Mouse (Mus musculus): ENCODE data around the gene Krtap10-10. TPM values are rescaled to one million over a fixed set of nuclear protein-coding genes. Genes with fewer than 3 reads are reported as not detected.
"Not testable (repeated sequence)": the region's sequence is repeated elsewhere in the genome, so short reads cannot be mapped to it uniquely, and the experiment has no call there.

Krtap10-10 gene
- not detected in 2 replicates for polyA plus RNA-seq (2015; fragmentation: Nextera tagmentation; extraction: Ambion mirVana)

DNA sequence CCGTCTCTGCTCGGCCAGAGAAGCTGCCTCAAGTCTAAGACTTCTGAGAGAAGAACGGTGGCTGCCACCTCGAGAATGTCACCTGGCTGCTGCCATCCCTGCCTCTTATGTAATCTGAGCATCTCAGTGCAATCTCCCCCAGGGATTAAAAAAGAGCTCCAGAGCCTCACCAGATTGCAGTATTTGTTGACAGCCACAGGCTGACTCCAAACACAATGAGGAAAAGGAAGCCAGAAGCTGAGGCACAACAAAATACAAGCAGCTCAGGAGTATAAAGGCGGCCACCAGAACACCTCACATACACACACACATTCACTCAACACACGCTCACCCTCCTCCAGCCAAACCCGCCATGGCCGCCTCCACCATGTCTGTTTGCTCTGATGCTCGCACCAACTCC, at the start of gene Krtap10-10:
TSS of gene Krtap10-10 (plus strand) at position 301 of the 400 bp plus-strand sequence.
- WGBS = 71% methylated on average over 9 of the region's 9 CpGs
- ATAC-seq (replicated peaks) = no peak
- Histone ChIP-seq H3K9me3 (no peaks in the 10 kb centered on the region), H3K36me3 (replicated peaks) (no peaks in the 10 kb centered on the region), H3K27ac (no peak within 1 kb of the TSS), H3K4me1 (no peaks in the 10 kb centered on the region), H3K9ac (no peak within 1 kb of the TSS), H3K4me2 (no peak within 1 kb of the TSS), H3K27me3 (replicated peaks) (no peaks in the 10 kb centered on the region), H3K4me3 (no peak within 1 kb of the TSS)

DNA sequence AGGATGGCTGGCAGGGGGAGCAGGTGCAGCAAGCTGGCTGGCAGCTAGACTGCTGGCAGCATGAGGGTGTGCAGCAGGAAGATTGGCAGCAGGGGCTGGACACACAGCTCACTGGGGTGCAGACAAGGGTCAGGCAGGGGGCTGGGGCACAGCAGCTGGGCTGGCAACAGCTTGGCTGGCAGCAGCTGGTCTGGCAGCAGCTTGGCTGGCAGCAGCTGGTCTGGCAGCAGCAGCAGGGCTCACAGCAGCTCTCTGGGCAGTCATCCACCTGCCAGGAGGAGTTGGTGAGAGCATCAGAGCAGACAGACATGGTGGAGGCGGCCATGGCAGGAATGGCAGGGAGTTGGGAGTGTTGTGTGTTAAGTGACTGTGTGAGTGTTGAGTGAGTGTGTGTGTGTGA, 47.9 kb upstream of the Krtap10-10 start, which contains the start of gene Gm7137:
TSS of gene Gm7137 (minus strand) at position 325 of the 400 bp plus-strand sequence.
- H3K36me3 ChIP-seq (replicated peaks); H3K9me3 ChIP-seq; H3K27me3 ChIP-seq (replicated peaks); H3K4me1 ChIP-seq; H3K9ac ChIP-seq; H3K4me2 ChIP-seq; ATAC-seq (replicated peaks); H3K4me3 ChIP-seq; H3K27ac ChIP-seq: not testable (repeated sequence)
- 64% methylated on average over 1 of the region's 1 CpGs for WGBS

DNA sequence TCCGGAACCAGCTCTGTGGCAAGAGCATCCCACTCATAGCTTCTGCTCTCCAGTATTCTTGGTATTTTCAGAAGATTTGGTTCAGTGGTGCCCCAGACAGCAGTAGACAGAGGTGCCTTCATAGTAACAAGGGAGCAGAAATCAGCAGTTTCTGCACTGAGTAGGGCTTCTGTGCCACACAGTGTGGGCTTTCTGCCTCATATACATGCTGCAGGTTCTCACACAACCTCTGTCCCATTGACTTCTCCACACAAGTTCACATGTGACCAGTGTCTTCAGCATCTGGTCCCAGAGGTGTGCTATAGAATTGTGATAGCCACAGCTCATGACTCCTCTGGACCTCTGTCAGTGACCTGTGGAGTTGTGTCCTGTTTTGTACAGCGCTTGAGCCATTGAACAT, 47.1 kb upstream of the Krtap10-10 start:
- WGBS = 89% methylated on average over 2 of the region's 2 CpGs
- Histone ChIP-seq H3K27me3 (replicated peaks) (no peaks in the 10 kb centered on the region), H3K27ac (no peak overlapping the region), H3K36me3 (replicated peaks) (no peaks in the 10 kb centered on the region), H3K4me2 (no peak overlapping the region), H3K4me1 (no peaks in the 10 kb centered on the region), H3K9ac (no peak overlapping the region), H3K9me3 (no peaks in the 10 kb centered on the region), H3K4me3 (no peak overlapping the region)
- no peak for ATAC-seq (replicated peaks)

DNA sequence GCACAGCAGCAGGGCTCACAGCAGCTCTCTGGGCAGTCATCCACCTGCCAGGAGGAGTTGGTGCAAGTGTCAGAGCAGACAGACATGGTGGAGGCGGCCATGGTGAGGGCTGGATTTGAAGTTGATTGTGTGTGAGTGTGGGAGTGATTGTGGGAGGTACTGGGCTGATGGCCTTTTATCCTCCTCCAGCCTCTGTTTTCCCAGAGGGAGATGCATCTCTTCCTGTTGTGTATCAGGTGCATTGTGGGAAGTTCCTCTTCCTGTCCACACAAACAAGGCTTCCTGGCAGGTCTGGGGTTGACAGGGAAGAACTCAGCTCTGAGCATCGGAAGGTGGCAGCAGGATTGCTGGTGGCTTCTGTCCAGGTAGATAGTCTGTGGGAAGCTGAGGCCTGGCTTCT, 40.8 kb upstream of the Krtap10-10 start, which contains the start of gene Gm9639:
TSS of gene Gm9639 (minus strand) at position 101 of the 400 bp plus-strand sequence.
- no peak for ATAC-seq (replicated peaks)
- H3K9me3 ChIP-seq = no peaks in the 10 kb centered on the region
- no peaks in the 10 kb centered on the region for H3K36me3 ChIP-seq (replicated peaks)
- no peak within 1 kb of the TSS for H3K27ac ChIP-seq
- no peak within 1 kb of the TSS for H3K9ac ChIP-seq
- H3K4me3 ChIP-seq = no peak within 1 kb of the TSS
- no peak within 1 kb of the TSS for H3K4me2 ChIP-seq
- H3K4me1 ChIP-seq = no peaks in the 10 kb centered on the region
- WGBS = 72% methylated on average over 2 of the region's 2 CpGs
- no peaks in the 10 kb centered on the region for H3K27me3 ChIP-seq (replicated peaks)

DNA sequence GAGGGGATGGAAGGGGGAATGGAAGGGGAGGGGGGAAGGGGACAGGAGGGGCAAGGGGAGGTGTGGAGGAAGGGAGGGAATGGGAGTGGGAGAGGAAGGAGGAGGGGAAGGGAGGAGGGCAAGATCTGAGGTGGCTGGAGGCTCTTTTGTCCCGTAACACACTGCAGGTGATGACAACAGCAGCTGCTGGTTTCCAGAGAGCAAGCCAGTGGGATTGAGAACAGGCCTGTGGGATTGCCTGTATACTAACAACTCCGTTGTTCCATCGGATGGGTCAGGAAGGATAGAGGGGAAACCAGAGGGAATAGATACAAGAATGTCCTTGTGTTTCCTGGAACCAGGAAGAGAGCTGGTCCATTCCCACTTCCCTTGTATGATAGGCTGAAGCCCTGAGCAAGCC, 38.1 kb upstream of the Krtap10-10 start:
- Histone ChIP-seq H3K4me1 (no peaks in the 10 kb centered on the region), H3K36me3 (replicated peaks) (no peaks in the 10 kb centered on the region), H3K27me3 (replicated peaks) (no peaks in the 10 kb centered on the region), H3K4me3 (no peak overlapping the region), H3K27ac (no peak overlapping the region), H3K9me3 (no peaks in the 10 kb centered on the region), H3K9ac (no peak overlapping the region), H3K4me2 (no peak overlapping the region)
- ATAC-seq (replicated peaks) = no peak
- 14% methylated on average over 3 of the region's 3 CpGs for WGBS

DNA sequence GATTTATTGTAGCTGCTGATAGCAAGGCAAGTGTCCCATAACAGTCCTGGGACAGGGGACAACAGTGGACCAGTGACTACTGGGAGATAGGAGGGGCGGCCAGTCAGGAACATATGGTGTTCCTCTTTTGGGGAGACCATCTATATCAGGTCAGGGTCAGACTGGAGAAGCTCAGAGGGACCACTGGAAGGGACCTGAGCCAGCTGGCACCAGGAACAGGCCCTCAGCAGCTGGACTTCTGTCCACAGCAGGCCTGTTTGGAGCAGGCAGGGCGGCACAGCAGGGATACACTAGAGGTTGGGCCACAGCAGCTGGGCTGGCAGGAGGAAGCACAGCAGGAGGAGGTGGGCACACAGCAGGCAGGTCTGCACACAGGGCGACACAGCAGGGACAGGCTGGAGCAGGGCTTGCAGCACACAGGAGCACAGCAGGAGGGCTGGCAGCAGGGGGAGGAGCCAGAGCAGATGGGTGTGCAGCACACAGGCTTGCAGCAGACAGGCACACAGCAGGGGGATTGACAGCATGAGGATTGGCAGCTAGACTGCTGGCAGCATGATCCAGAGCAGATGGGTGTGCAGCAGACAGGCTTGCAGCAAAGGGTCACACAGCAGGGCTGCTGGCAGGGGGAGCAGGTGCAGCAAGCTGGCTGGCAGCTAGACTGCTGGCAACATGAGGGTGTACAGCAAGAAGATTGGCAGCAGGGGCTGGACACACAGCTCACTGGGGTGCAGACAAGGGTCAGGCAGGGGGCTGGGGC, 37.4 kb upstream of the Krtap10-10 start:
- not testable (repeated sequence) for H3K27ac ChIP-seq; H3K36me3 ChIP-seq (replicated peaks); H3K9me3 ChIP-seq; H3K4me3 ChIP-seq; ATAC-seq (replicated peaks); H3K27me3 ChIP-seq (replicated peaks); H3K4me1 ChIP-seq; H3K9ac ChIP-seq; H3K4me2 ChIP-seq
- 39% methylated on average over 3 of the region's 3 CpGs for WGBS

DNA sequence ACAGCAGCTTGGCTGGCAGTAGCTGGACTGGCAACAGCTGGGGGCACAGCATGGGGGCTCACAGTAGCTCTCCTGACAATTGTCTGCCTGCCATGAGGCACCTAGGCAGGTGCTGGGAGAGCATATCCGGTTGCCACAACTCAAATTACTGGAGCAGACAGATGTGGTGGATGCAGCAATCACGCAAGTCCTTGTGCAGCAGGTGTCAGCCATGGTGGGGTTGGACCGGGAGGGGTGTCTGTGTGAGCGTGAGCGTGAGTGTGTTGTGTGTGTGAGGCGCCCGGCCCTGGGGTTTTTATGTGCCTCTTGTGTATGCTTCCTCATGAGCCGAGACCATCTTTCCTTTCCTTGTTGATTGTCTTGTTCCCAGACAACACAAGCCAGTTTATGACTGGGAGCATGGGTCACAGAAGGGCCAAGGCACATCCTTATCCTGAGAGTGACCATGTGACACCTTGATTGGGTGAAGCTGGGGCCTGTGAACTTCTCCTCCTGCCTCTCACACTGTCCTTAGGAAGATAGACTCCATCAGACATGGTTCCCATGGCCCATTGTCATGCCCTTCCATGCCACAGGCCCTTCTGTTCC, 36.7 kb upstream of the Krtap10-10 start, which contains the start of gene Gm19668:
TSS of gene Gm19668 (minus strand) at position 213 of the 588 bp plus-strand sequence.
- Histone ChIP-seq H3K4me3 (no peak within 1 kb of the TSS), H3K9me3 (no peaks in the 10 kb centered on the region), H3K27me3 (replicated peaks) (no peaks in the 10 kb centered on the region), H3K36me3 (replicated peaks) (no peaks in the 10 kb centered on the region), H3K4me1 (no peaks in the 10 kb centered on the region), H3K9ac (no peak within 1 kb of the TSS), H3K27ac (no peak within 1 kb of the TSS), H3K4me2 (no peak within 1 kb of the TSS)
- 70% methylated on average over 8 of the region's 8 CpGs for WGBS
- ATAC-seq (replicated peaks) = no peak

DNA sequence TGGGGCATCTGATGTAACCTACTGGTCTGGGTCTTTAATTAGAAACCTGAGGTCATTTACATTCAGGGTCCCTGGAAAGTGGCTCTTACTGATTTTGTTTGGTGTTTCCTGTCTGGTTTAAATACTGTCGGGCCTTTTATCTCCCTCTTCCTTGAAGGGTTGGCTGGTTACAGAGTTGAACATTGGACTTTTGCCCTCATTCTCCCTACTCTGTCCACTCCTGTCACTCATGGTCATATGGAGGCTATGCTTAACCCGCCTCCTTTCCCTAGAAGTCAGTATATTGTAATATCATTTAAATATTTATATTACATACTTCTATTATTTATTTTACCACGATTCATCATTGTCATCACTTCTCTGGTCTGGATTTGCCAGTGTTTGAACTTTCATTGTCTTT, 31.7 kb upstream of the Krtap10-10 start:
- Histone ChIP-seq H3K4me2 (no peak overlapping the region), H3K4me3 (no peak overlapping the region), H3K27me3 (replicated peaks) (no peaks in the 10 kb centered on the region), H3K9ac (no peak overlapping the region), H3K36me3 (replicated peaks) (no peaks in the 10 kb centered on the region), H3K9me3 (no peaks in the 10 kb centered on the region), H3K27ac (no peak overlapping the region), H3K4me1 (no peaks in the 10 kb centered on the region)
- WGBS = 89% methylated on average over 3 of the region's 3 CpGs
- ATAC-seq (replicated peaks) = no peak

DNA sequence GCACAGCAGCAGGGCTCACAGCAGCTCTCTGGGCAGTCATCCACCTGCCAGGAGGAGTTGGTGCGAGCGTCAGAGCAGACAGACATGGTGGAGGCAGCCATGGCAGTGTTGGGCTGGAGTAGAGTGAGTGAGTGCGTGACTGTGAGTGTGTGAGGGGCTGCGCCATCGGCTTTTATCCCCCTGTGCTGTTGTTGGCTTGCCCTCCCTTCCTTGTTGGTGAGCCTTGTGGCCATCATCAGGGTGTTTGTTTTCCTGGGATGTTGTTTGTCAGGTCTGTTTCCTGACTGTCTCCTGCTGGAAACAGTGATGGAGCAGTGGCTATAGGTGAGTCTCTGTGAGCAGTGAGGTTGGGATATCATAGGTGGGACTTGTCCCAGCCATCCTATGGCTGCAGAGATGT, 24.0 kb upstream of the Krtap10-10 start, which contains the start of gene Gm9507:
TSS of gene Gm9507 (minus strand) at position 101 of the 400 bp plus-strand sequence.
- 63% methylated on average over 5 of the region's 5 CpGs for WGBS
- Histone ChIP-seq H3K9ac (no peak within 1 kb of the TSS), H3K4me2 (no peak within 1 kb of the TSS), H3K27me3 (replicated peaks) (no peaks in the 10 kb centered on the region), H3K27ac (no peak within 1 kb of the TSS), H3K4me1 (no peaks in the 10 kb centered on the region), H3K36me3 (replicated peaks) (no peaks in the 10 kb centered on the region), H3K9me3 (no peaks in the 10 kb centered on the region), H3K4me3 (no peak within 1 kb of the TSS)
- ATAC-seq (replicated peaks) = no peak

DNA sequence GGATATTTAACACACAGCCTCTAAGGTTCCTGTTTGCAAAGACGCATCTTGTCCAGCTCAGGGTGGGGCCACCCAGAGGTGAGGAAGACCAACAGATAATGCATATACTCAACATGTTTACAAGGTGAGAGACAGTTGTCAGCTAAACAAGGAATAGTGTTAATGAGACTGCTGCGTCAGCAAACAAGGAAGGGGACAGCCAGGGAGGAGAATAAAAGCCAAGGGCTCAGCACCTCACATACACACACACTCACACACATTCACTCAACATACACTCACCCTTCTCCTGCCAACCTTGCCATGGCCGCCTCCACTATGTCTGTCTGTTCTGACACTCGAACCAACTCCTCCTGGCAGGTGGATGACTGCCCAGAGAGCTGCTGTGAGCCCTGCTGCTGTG, 21.4 kb upstream of the Krtap10-10 start, which contains the start of gene Gm2696:
TSS of gene Gm2696 (plus strand) at position 301 of the 400 bp plus-strand sequence.
- Histone ChIP-seq H3K4me2 (no peak within 1 kb of the TSS), H3K9ac (no peak within 1 kb of the TSS), H3K36me3 (replicated peaks) (no peaks in the 10 kb centered on the region), H3K27ac (no peak within 1 kb of the TSS), H3K27me3 (replicated peaks) (no peaks in the 10 kb centered on the region), H3K4me1 (peaks cover 3% of the 10 kb centered on the region; the same call in 1 of the 2 replicates), H3K9me3 (no peaks in the 10 kb centered on the region), H3K4me3 (no peak within 1 kb of the TSS)
- no peak for ATAC-seq (replicated peaks)
- 60% methylated on average over 4 of the region's 4 CpGs for whole genome bisulfite sequencing

DNA sequence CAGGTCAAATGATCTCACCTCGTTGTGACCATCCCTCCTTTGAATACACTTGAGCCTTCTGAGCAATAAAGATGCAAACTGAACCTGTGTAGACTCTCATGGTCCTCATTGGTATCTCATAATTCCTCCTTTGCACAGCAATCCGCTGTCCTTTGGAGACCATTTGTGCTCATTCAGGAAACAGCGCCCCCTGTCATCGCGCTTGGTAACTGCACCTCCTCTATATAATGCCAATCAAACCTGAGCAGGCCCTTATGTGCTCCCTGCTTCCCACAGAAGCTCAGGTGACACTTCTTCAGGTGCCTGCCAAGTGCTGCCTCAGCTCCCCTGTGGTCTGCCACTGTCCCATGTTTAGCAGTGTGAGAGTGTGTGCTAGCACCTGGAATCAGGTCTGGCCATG, 20.2 kb upstream of the Krtap10-10 start:
- Histone ChIP-seq H3K4me1 (peaks cover 3% of the 10 kb centered on the region; the same call in 1 of the 2 replicates), H3K9ac (no peak overlapping the region), H3K4me2 (no peak overlapping the region), H3K4me3 (no peak overlapping the region), H3K27ac (no peak overlapping the region), H3K36me3 (replicated peaks) (no peaks in the 10 kb centered on the region), H3K27me3 (replicated peaks) (no peaks in the 10 kb centered on the region), H3K9me3 (no peaks in the 10 kb centered on the region)
- WGBS = 31% methylated on average over 5 of the region's 5 CpGs
- no peak for ATAC-seq (replicated peaks)

DNA sequence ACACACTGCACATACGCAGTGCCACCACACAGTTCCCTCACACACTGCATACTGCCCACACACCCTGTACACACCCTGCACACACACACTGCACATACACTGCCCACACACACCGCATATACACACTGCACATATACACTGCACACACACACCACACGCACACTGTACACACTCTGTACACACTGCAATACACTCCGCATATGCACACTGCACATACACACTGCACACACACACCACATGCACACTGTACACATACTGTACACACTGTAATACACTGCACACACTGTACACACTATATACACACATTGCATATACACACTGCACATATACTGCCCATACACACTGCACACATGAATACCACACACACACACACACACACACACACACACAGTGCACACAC, 17.2 kb upstream of the Krtap10-10 start:
- no peaks in the 10 kb centered on the region for H3K36me3 ChIP-seq (replicated peaks)
- peak overlapping the region; percentile 34; the same call in 1 of the 2 replicates for H3K27ac ChIP-seq
- H3K4me2 ChIP-seq = no peak overlapping the region
- no peak overlapping the region for H3K9ac ChIP-seq
- H3K9me3 ChIP-seq = no peaks in the 10 kb centered on the region
- WGBS = 99% methylated on average over 4 of the region's 4 CpGs
- peak; percentile 78 for ATAC-seq (replicated peaks)
- no peak overlapping the region for H3K4me3 ChIP-seq
- peaks cover 3% of the 10 kb centered on the region; the same call in 1 of the 2 replicates for H3K4me1 ChIP-seq
- H3K27me3 ChIP-seq (replicated peaks) = no peaks in the 10 kb centered on the region
